Mouse (Mus musculus) CD4-positive naive resting alpha-beta T cell, adult 76 days (primary cell): ENCODE data around the gene 1700018G05Rik. TPM values are rescaled to one million over a fixed set of nuclear protein-coding genes. Genes with fewer than 3 reads are reported as not detected.

Experiments used
- total RNA-seq: library from RNA; stranded (reverse); gene quantifications from one replicate; pipeline ENCODE4 v1.2.4, GENCODE M21; 2023

Gene 1700018G05Rik
- not detected for total RNA-seq

GRCm38 (mm10) chrX:102928072-102928471 is at the start of gene 1700018G05Rik:
Gene 1700018G05Rik (plus strand): TSS chrX:102928372.

DNA sequence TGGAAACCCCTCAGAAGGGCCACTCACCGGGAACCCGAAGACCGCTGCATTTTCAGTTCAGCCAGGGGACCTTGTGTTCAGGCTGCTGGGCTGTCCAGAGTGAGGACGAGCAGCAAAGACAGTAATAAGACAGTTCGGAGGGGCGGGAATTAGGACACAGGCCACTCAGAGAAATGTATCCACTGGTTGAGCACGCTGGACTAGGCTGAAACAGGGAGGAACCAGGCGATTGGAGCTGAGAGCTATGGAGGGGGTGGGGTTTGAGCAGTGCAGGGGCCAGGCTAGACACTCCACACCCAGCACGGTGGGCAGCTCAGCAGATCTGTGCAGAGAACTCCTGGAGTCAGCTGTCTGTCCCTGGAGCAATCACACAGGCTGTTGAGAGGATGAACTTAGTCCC is 19.6 kb upstream of the 1700018G05Rik start, which contains the start of the genes Dmrtc1a and 1700011M02Rik:
Gene Dmrtc1a (minus strand): TSS at position 101 of the 400 bp plus-strand sequence.
Gene 1700011M02Rik (plus strand): TSS at position 319 of the 400 bp plus-strand sequence.

Other genes with a start within 250 kb of the 1700018G05Rik start
- not detected for gene Gm3880, start 241.4 kb upstream of the 1700018G05Rik start, total RNA-seq
- not detected for gene Gm9112, start 220.7 kb upstream of the 1700018G05Rik start, total RNA-seq
- gene Dmrtc1b, start 220.5 kb upstream of the 1700018G05Rik start, total RNA-seq, result not detected
- not detected for gene Dmrtc1c1, start 125.4 kb upstream of the 1700018G05Rik start, total RNA-seq
- not detected for gene Dmrtc1c2, start 73.8 kb upstream of the 1700018G05Rik start, total RNA-seq
- gene 1700031F05Rik, start 60.4 kb upstream of the 1700018G05Rik start, total RNA-seq, result not detected
- gene Dmrtc1a, start 19.7 kb upstream of the 1700018G05Rik start, total RNA-seq, result not detected
- not detected for gene 1700011M02Rik, start 19.5 kb upstream of the 1700018G05Rik start, total RNA-seq